Mouse (Mus musculus) thymus, adult 18-20 months (tissue): ENCODE data around the gene Psmd12.
"Not testable (repeated sequence)": the region's sequence is repeated elsewhere in the genome, so short reads cannot be mapped to it uniquely, and the experiment has no call there.

Experiments
- DNase-seq, 2 experiments: peaks; one replicate each; pipeline ENCODE4 v3.0.0; 2022; ENCODE audit warnings: mixed read lengths in 2 of 2

Gene Psmd12

GRCm38 (mm10) chr11:107463251-107463681, 16.0 kb upstream of the Psmd12 start:
- DNase-seq, result no peak

- DNase-seq, result no peak
These were observed 15.1 kb upstream of the Psmd12 start for GRCm38 (mm10) chr11:107464141-107464540.

GRCm38 (mm10) chr11:107465041-107465440, 14.2 kb upstream of the Psmd12 start:
- DNase-seq, result no peak

- no peak for DNase-seq
These were observed 13.3 kb upstream of the Psmd12 start for GRCm38 (mm10) chr11:107465969-107466368.

GRCm38 (mm10) chr11:107466611-107467391, 12.5 kb upstream of the Psmd12 start:
- DNase-seq, result no peak

- no peak for DNase-seq
These were observed 10.8 kb upstream of the Psmd12 start for GRCm38 (mm10) chr11:107468252-107469030.

GRCm38 (mm10) chr11:107469031-107469522, 10.2 kb upstream of the Psmd12 start:
- peak in 1 of 2 experiments; percentile 60 for DNase-seq

- peak; percentile 57 to 71 for DNase-seq
These were observed 9.5 kb upstream of the Psmd12 start for GRCm38 (mm10) chr11:107469523-107470371.

- peak; percentile 86 to 87 for DNase-seq
These were observed 8.7 kb upstream of the Psmd12 start, which contains the start of gene Pitpnc1 for GRCm38 (mm10) chr11:107470521-107471041. Pitpnc1 (minus strand) TSS chr11:107470699.

GRCm38 (mm10) chr11:107471071-107471720, 8.1 kb upstream of the Psmd12 start:
- DNase-seq, result peak in 1 of 2 experiments; percentile 21

- DNase-seq, result no peak
These were observed 7.0 kb upstream of the Psmd12 start for GRCm38 (mm10) chr11:107472304-107472703.

GRCm38 (mm10) chr11:107473137-107473820, 6.0 kb upstream of the Psmd12 start:
- peak in 1 of 2 experiments; percentile 39 for DNase-seq

GRCm38 (mm10) chr11:107479862-107480203, 549 bp downstream of the Psmd12 start:
- no peak for DNase-seq

- DNase-seq, result no peak
These were observed 5.1 kb downstream of the Psmd12 start for GRCm38 (mm10) chr11:107484341-107484740.

GRCm38 (mm10) chr11:107502801-107503200, 23.5 kb downstream of the Psmd12 start:
- no peak for DNase-seq

- not testable (repeated sequence) for DNase-seq
These were observed 25.1 kb downstream of the Psmd12 start for GRCm38 (mm10) chr11:107504364-107504763.

- DNase-seq, result no peak
These were observed 27.0 kb downstream of the Psmd12 start for GRCm38 (mm10) chr11:107506260-107506659.

- no peak for DNase-seq
These were observed 30.5 kb downstream of the Psmd12 start for GRCm38 (mm10) chr11:107509631-107510338.

- peak in 1 of 2 experiments; percentile 6 for DNase-seq
These were observed 31.3 kb downstream of the Psmd12 start for GRCm38 (mm10) chr11:107510362-107511269.
